Mouse (Mus musculus) lung, embryonic 14.5 days (tissue): ENCODE measurements around the gene Tifa. TPM values are rescaled to one million over a fixed set of nuclear protein-coding genes. Genes with fewer than 3 reads are reported as not detected.

ENCODE experiments used
- ATAC-seq: fragments of 200-750 bp; cut with Nextera tagmentation; 2 replicates; pipeline ENCODE4 v1.8.0; 2017; ENCODE audit warnings: mild to moderate bottlenecking, moderate TSS enrichment, moderate library complexity; ENCODE audit not compliant: insufficient read depth
- DNase-seq: peaks from one replicate; pipeline ENCODE4 v3.0.0-alpha.2; 2015
- H3K27ac ChIP-seq: fragments of 300-500 bp; sonication (generic); 2 replicates; pipeline ENCODE4 v1.5.1; 2014; ENCODE audit warnings: low read depth, mild to moderate bottlenecking, moderate library complexity
- H3K27me3 ChIP-seq: fragments of 300-500 bp; sonication (generic); 2 replicates; pipeline ENCODE4 v1.6.1; 2014; ENCODE audit warnings: low read length, control low read depth; ENCODE audit not compliant: insufficient read depth
- H3K36me3 ChIP-seq: fragments of 300-500 bp; sonication (generic); 2 replicates; pipeline ENCODE4 v1.6.1; 2014; ENCODE audit warnings: control low read depth; ENCODE audit not compliant: insufficient read depth
- H3K4me1 ChIP-seq: fragments of 300-500 bp; sonication (generic); 2 replicates; pipeline ENCODE4 v1.6.1; 2014; ENCODE audit warnings: antibody characterized with exemption, control low read depth; ENCODE audit not compliant: insufficient read depth
- H3K4me2 ChIP-seq: fragments of 300-500 bp; sonication (generic); 2 replicates; pipeline ENCODE4 v1.6.1; 2014; ENCODE audit warnings: mild to moderate bottlenecking
- H3K4me3 ChIP-seq: fragments of 300-500 bp; sonication (generic); 2 replicates; pipeline ENCODE4 v1.5.1; 2014; ENCODE audit warnings: low read depth, low read length
- H3K9ac ChIP-seq: fragments of 300-500 bp; sonication (generic); 2 replicates; pipeline ENCODE4 v1.6.1; 2014
- H3K9me3 ChIP-seq: fragments of 300-500 bp; sonication (generic); 2 replicates; pipeline ENCODE4 v1.6.1; 2016; ENCODE audit warnings: low read depth, low read length, control low read depth
- CTCF ChIP-seq: IDR thresholded peaks from 2 replicates; pipeline ENCODE4 v1.5.1; 2016; ENCODE audit warnings: antibody characterized with exemption, low read depth
- WGBS: fragments of 180-500 bp; shearing (Covaris S2); extraction: QIAGEN DNeasy Blood & Tissue Kit; methylation state at CpG from one replicate; pipeline ENCODE4 v1.1.7; 2014; 5-methylcytosine and 5-hydroxymethylcytosine counted together
- polyA plus RNA-seq: library from polyadenylated mRNA; unstranded; fragments of >200 nt; fragmentation: Nextera tagmentation; extraction: Ambion mirVana; gene quantifications from 2 replicates; pipeline ENCODE4 v1.2.1, GENCODE M21; 2014

The Tifa gene
- 4.3 and 6.1 TPM in 2 replicates for polyA plus RNA-seq

DNA sequence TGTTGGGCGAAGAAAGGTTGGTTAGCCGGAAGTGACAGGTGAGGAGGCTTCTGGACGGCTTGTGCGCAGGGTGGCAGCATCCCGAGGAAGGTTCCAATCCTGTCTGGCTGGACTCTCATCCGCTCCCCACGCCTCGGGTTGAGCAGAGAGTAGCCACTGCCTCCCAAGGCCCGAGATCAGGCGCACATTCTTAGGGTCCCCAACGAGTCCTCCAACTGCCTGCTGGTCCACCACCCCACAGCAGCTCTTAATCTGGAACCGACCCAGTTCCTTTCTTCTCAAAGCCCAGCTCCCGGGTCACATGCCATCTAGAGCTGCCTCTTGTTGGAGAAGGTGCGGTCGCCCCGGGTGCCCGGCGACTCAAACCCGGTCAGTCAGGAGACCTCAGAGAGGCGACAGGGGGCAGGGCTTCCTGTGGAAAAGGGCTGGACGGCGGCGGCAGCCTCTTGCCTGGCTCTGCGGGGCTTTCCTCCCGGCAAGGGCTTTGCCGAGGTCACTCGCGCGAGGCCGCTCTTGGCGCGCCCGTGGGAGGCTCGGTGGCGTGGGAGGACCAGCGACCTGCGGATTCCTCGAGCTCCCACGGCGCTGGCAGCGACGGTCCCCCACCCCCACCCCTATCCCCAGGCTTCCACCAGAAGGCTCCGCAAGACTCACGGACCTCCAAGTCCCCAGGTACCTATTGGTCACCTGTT is at the start of gene Tifa:
Tifa (plus strand) TSS at position 306 of the 692 bp plus-strand sequence.
- 1% methylated on average over 44 of the region's 44 CpGs for WGBS
- ATAC-seq (peak; percentile 59), DNase-seq (peak; percentile 63)
- Histone ChIP-seq H3K4me3 (peak within 1 kb of the TSS; percentile 56), H3K4me2 (peak within 1 kb of the TSS; percentile 99), H3K27ac (peak within 1 kb of the TSS; percentile 74), H3K4me1 (no peaks in the 10 kb centered on the region), H3K36me3 (no peaks in the 10 kb centered on the region), H3K9ac (peak within 1 kb of the TSS; percentile 67), H3K9me3 (no peaks in the 10 kb centered on the region), H3K27me3 (peaks cover 18% of the 10 kb centered on the region)
- TF ChIP-seq CTCF: peak; percentile 19; the same call in 1 of the 2 replicates

DNA sequence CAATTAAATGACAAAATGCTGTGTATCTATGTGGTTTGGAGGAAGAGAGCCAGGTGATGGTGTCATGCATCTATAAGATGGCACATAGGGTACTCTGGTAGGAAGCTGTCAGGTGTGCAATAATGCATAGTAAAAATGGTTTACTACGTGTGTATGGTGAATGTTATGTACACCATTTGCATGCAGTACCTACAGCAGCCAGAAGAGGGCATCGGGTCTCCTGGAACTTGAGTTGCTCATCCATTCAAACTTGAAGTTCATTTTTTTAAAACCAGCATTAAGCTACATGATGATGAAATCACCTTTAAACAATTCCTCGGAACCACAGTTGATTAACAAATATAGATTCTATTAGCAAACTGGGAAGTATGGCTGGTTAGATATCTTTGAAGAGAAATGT is 48.1 kb upstream of the Tifa start:
- no peaks in the 10 kb centered on the region for H3K36me3 ChIP-seq
- no peaks in the 10 kb centered on the region for H3K4me1 ChIP-seq
- no peak overlapping the region for H3K27ac ChIP-seq
- no peak overlapping the region for H3K4me3 ChIP-seq
- H3K27me3 ChIP-seq: no peaks in the 10 kb centered on the region
- H3K9me3 ChIP-seq: no peaks in the 10 kb centered on the region
- DNase-seq (no peak), ATAC-seq (no peak)
- 91% methylated on average over 3 of the region's 3 CpGs for WGBS
- no peak overlapping the region for H3K9ac ChIP-seq
- H3K4me2 ChIP-seq: no peak overlapping the region
- TF ChIP-seq CTCF: peak; percentile 57

DNA sequence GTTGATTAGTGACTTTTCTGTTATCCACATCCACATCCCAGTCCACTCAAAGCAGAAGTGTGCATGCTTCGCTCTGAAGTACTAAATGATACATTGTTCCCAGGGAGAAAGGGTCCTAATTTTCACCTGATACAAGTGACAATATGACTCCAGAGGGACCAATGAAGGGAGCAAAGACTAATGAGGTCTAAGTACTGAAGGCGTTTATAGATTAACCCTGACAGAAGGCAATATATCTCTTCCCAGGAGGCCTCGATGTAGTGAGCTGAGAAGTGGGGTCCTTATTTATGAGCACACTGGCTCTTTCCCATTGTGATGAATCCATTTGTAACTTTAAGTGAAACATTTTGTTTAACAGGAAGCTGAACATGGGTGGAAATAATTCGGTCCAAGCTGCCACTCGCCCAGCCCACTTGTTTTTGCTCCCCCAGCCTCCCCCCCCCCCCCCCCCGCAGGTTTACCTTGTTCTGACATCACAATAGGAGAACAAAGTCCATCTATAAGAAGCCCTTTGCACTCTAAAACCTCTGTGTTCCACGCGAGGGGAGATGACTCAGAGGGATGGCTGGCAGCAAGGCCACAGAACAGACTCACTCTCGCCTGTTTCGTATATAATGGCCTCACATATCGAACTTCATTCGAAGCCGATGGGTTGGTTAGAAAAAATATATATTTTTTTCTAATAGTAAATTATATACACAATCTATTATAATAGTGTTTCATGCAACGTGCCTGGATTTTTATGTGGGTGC is 45.8 kb upstream of the Tifa start:
- H3K4me3 ChIP-seq: no peak overlapping the region
- no peak overlapping the region for H3K27ac ChIP-seq
- no peaks in the 10 kb centered on the region for H3K9me3 ChIP-seq
- no peaks in the 10 kb centered on the region for H3K36me3 ChIP-seq
- H3K9ac ChIP-seq: no peak overlapping the region
- 79% methylated on average over 14 of the region's 14 CpGs for WGBS
- TF ChIP-seq CTCF: no peak
- no peaks in the 10 kb centered on the region for H3K4me1 ChIP-seq
- ATAC-seq (no peak), DNase-seq (no peak)
- no peak overlapping the region for H3K4me2 ChIP-seq
- H3K27me3 ChIP-seq: peaks cover 8% of the 10 kb centered on the region; the same call in 1 of the 2 replicates

DNA sequence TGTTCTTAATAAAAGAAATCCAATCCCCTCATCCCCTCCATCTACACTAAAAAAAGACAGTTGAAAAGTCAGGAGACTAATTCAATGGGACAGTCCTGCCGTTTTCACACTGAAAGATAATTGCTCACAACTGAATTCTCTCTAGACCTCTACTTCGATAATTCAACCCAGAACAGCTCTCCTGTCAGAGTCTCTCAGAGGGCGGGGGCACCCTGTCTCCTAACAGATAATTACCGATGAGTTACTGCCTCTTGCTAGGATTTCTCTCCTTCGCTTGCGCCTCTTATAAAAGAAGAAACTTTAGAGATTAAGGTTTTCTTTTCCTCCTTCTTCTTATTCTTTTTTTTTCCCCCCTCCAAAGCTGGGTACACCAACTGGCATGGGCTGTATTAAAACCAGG is 44.1 kb upstream of the Tifa start:
- H3K27ac ChIP-seq: no peak overlapping the region
- H3K9ac ChIP-seq: no peak overlapping the region
- no peaks in the 10 kb centered on the region for H3K4me1 ChIP-seq
- no peak overlapping the region for H3K4me3 ChIP-seq
- H3K27me3 ChIP-seq: peaks cover 9% of the 10 kb centered on the region; the same call in 1 of the 2 replicates
- H3K9me3 ChIP-seq: no peaks in the 10 kb centered on the region
- no peak for TF ChIP-seq CTCF
- H3K36me3 ChIP-seq: no peaks in the 10 kb centered on the region
- WGBS: 23% methylated on average over 6 of the region's 6 CpGs
- no peak overlapping the region for H3K4me2 ChIP-seq
- DNase-seq (no peak), ATAC-seq (no peak)

DNA sequence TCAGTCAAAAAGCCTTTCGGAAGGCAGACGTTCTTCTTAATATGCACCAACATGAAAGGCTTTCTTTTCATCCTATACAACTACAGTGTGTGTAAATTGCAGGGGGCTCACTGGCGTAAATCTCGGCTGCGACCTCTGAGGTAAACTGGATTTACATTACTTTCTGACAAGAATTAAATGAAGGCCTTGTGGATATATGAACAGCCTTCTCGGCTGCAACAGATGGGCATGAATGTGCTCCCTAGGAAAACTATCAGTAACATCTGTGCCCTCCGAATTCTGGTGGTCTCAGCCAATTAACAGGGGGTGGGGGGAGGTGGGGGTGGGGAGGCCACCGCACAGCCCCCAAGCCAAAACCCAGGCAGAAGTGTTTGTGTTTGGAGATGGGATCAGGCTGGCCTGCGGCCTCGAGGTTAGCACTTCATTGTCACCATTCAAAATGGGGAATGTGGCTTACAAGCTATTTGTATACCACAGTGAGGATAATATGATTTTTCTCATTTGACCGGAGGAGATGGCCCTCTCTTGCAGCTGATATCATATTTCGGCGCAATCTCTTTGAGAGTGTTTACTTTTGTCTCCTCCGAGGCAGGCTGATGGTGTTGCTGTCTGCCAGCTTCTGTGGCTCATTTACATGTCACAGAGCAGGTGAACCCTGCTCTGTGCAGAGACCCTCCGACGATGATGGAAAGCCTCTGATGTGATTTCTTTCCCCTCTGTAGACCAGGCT is 43.5 kb upstream of the Tifa start:
- peaks cover 9% of the 10 kb centered on the region; the same call in 1 of the 2 replicates for H3K27me3 ChIP-seq
- no peak overlapping the region for H3K4me3 ChIP-seq
- H3K27ac ChIP-seq: no peak overlapping the region
- 11% methylated on average over 16 of the region's 16 CpGs for WGBS
- TF ChIP-seq CTCF: no peak
- no peak overlapping the region for H3K9ac ChIP-seq
- H3K9me3 ChIP-seq: no peaks in the 10 kb centered on the region
- no peak overlapping the region for H3K4me2 ChIP-seq
- H3K36me3 ChIP-seq: no peaks in the 10 kb centered on the region
- no peaks in the 10 kb centered on the region for H3K4me1 ChIP-seq
- DNase-seq (peak; percentile 22), ATAC-seq (no peak; the same call in 1 of the 2 replicates)

DNA sequence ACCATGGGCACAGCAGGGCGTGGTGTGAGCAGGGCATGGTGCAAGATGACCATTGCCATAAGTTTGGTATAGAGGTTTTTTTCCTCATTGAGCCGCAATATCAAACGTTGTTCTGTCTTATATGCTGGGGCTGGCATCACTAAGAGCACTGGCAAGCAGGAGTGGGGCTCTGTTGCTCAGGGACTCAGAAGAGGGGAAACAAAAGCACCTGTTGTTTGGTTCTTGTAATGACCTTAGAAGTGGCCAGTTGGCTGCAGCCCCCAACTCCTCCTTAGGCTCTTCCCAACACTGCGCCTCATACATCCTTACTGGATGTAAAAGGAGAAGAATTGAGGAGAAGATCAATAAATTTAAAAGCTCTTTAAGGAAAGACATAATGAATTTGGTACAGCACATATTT is 41.0 kb upstream of the Tifa start:
- Histone ChIP-seq H3K27ac (no peak overlapping the region), H3K36me3 (no peaks in the 10 kb centered on the region), H3K27me3 (peaks cover 9% of the 10 kb centered on the region; the same call in 1 of the 2 replicates), H3K4me2 (no peak overlapping the region), H3K4me1 (no peaks in the 10 kb centered on the region), H3K9ac (no peak overlapping the region), H3K9me3 (no peaks in the 10 kb centered on the region), H3K4me3 (no peak overlapping the region)
- DNase-seq (no peak), ATAC-seq (no peak)
- TF ChIP-seq CTCF: no peak
- 59% methylated on average over 4 of the region's 4 CpGs for WGBS
